ENCODE assay signal across 8 mouse cellular contexts in genomic region chr1:126153516-126154234, GRCm38 (mm10).
DNase-seq lines count a peak whose midpoint lies in the region; ATAC-seq and TF ChIP-seq lines count a peak whose summit lies in the region.

No protein-coding gene starts in this region.

- no peak for TF ChIP-seq CTCF in lung, adult 2 months (IDR thresholded peaks at IDR 0.05; ENCODE audit: insufficient read depth, low read length)

- WGBS in forebrain, embryonic 13.5 days: 74% methylated on average over 6 of the region's 6 CpGs
- 87% methylated on average over 6 of the region's 6 CpGs for WGBS in forebrain, embryonic 10.5 days
- 71% methylated on average over 6 of the region's 6 CpGs for WGBS in lung, adult 2 months

- no peak overlapping the region for H3K4me2 ChIP-seq in forebrain, embryonic 13.5 days

- no peak for DNase-seq in forebrain, embryonic 10.5 days (ENCODE audit: extremely low spot score, low spot score)
- peak; percentile 2 for DNase-seq in adipocyte (ENCODE audit: low spot score)
- DNase-seq in kidney, postnatal 14 days: peak; percentile 4
- DNase-seq in lung, adult 2 months: peak; percentile 37
- DNase-seq in yolk sac, embryonic 10.5 days (ENCODE audit: low spot score): no peak
- no peak for DNase-seq in gastrocnemius, postnatal 25 days

- H3K27me3 ChIP-seq in forebrain, embryonic 13.5 days: no peaks in the 10 kb centered on the region
- H3K27me3 ChIP-seq in forebrain, embryonic 10.5 days (ENCODE audit: poor library complexity, severe bottlenecking): no peaks in the 10 kb centered on the region

- peak overlapping the region; percentile 72 for H3K27ac ChIP-seq in forebrain, embryonic 13.5 days
- no peak overlapping the region for H3K27ac ChIP-seq in forebrain, embryonic 10.5 days

- H3K4me3 ChIP-seq in forebrain, embryonic 13.5 days: no peak overlapping the region
- H3K4me3 ChIP-seq in forebrain, embryonic 10.5 days: no peak overlapping the region
- no peak overlapping the region for H3K4me3 ChIP-seq in lung, adult 2 months (replicated peaks; ENCODE audit: extremely low read depth, low read depth, low read length)

- no peak overlapping the region for H3K9ac ChIP-seq in forebrain, embryonic 13.5 days

- TF ChIP-seq POLR2A in lung, adult 2 months (IDR thresholded peaks at IDR 0.05; ENCODE audit: borderline replicate concordance, extremely low read depth, low read depth, low read length): no peak

- no peaks in the 10 kb centered on the region for H3K36me3 ChIP-seq in forebrain, embryonic 13.5 days (ENCODE audit: poor library complexity, severe bottlenecking)
- no peaks in the 10 kb centered on the region for H3K36me3 ChIP-seq in forebrain, embryonic 10.5 days (replicated peaks)

- ATAC-seq in forebrain, embryonic 13.5 days: peak; percentile 80
- ATAC-seq in activated CD4-positive, CD25-positive, alpha-beta regulatory T cell, adult 4 months: no peak

- 0 out of 2 replicates have a peak, but pooled peaks cover 8% of the 10 kb centered on the region for H3K4me1 ChIP-seq in forebrain, embryonic 13.5 days
- H3K4me1 ChIP-seq in forebrain, embryonic 10.5 days: no peaks in the 10 kb centered on the region
- H3K4me1 ChIP-seq in lung, adult 2 months (ENCODE audit: control insufficient read depth, insufficient read depth, low read length): peaks cover 6% of the 10 kb centered on the region

- no peaks in the 10 kb centered on the region for H3K9me3 ChIP-seq in forebrain, embryonic 13.5 days (replicated peaks)
- no peaks in the 10 kb centered on the region for H3K9me3 ChIP-seq in forebrain, embryonic 10.5 days

Comparison
In these comparisons a context has a peak if more than half of its experiments do, and no peak if none do; other contexts are left out.
1. DNase-seq: peak in adipocyte (single experiment), kidney, postnatal 14 days (single experiment) and lung, adult 2 months (single experiment); none in forebrain, embryonic 10.5 days (single experiment), yolk sac, embryonic 10.5 days (single experiment) and gastrocnemius, postnatal 25 days (single experiment).